Mouse (Mus musculus): ENCODE measurements around the gene Fibp.
A peak's percentile ranks its signal among the peaks of the same experiment; 100 is the strongest.

Fibp gene

GRCm38 (mm10) chr19:5432992-5433852 is 27.2 kb upstream of the Fibp start:
- peak; percentile 59 for DNase-seq (ENCODE audit: low spot score)

DNA sequence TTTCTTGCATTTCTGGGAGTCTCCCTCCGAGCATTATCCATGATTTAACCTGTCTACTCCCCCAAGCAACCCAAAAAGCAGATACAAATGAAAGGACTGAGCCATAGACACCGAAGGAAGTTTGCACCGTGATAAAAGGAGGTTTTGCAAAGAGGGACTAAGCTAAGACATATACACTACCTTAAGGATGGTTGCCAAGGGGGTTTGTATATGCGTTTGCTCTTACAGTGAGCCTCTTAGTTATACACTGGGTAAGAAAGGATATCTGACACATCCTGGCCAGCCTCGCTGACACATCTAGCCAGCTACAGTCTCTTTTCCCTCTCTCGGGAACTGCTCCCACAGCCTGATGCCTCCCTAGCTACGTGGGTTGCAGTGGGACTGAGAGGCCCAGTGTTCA is 26.5 kb upstream of the Fibp start:
- DNase-seq (ENCODE audit: low spot score): no peak

- no peak for DNase-seq (ENCODE audit: low spot score)
Measured at GRCm38 (mm10) chr19:5444371-5444908, 16.0 kb upstream of the Fibp start.

GRCm38 (mm10) chr19:5444954-5445353 is 15.5 kb upstream of the Fibp start:
- no peak for DNase-seq (ENCODE audit: low spot score)

DNA sequence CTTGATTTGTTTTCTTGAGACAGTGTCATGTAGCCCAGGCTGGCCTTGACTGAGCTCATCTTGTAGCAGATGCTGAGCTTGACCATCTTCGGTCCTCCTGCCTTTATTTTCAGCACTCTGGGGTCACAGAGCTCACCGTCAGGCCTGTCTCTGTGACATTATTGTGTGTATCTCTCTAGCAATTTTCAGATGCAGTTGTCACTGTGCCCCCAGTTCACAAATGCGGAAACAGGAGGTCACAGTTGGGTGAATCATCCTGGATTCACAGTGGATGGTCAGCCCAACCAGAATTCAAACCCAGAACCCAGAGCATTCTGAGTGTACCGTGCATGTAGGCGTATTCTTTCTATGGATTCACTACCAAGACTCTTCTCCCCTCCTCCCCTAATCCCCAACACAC is 14.7 kb upstream of the Fibp start:
- no peak for DNase-seq (ENCODE audit: low spot score)

GRCm38 (mm10) chr19:5447515-5448353 is 12.7 kb upstream of the Fibp start, which contains the start of gene Fosl1:
Gene Fosl1 (plus strand): TSS chr19:5447547.
- peak; percentile 64 for DNase-seq (ENCODE audit: low spot score)

DNA sequence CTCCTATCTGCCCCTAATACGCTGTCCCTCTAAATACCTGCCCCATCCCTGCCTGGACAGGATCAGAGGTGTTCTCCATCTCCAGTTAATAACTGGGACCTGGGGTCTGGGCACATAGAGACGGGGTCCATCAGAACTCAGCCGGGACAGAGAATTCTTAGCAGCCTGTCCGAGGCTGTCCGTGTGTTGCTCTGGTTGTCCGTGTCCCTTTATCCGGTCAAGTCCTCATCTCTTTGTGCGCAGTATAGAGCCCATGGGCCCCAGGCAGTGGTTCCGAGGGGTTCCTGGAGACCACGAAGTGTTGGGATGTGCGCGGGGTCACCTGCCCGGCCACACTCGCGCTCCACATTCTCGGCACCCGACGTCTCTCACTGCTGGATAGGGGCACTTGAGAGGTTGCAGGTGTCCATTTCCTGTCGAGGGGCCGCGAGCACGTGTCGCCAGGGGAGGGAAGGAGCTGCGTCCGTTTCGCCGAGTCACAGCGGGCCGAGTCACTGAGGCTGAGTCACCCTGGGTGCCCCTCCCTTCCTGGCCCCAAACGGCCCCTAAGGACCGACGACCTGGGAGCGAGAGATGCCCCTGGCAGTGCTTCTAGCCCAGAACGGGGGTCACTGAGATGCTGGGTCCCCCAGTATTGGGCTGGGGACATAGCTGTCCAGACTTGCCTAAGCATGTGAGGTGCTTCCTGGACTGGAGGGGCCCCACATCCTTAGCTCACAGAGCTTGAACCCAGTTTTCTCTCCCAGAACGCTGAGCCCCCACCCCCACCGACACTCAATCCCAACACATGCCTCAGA is 11.9 kb upstream of the Fibp start:
- DNase-seq (ENCODE audit: low spot score): no peak

- no peak for DNase-seq (ENCODE audit: low spot score)
Measured at GRCm38 (mm10) chr19:5449673-5450072, 10.7 kb upstream of the Fibp start.

- DNase-seq (ENCODE audit: low spot score): no peak
Measured at GRCm38 (mm10) chr19:5451766-5452165, 8.6 kb upstream of the Fibp start.

DNA sequence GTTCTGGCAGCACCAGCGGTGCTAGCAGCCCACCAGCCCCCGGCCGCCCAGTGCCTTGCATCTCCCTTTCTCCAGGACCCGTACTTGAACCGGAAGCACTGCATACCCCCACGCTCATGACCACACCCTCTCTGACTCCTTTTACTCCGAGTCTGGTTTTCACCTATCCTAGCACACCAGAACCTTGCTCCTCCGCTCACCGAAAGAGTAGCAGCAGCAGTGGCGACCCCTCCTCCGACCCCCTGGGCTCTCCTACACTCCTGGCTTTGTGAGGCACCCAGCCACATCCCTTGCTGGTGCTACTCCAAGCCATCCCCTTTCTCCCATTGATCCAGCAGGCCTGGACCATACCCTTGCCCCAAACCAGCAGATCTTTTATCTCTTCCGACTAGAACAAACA is 5.4 kb upstream of the Fibp start:
- DNase-seq (ENCODE audit: low spot score): no peak

DNA sequence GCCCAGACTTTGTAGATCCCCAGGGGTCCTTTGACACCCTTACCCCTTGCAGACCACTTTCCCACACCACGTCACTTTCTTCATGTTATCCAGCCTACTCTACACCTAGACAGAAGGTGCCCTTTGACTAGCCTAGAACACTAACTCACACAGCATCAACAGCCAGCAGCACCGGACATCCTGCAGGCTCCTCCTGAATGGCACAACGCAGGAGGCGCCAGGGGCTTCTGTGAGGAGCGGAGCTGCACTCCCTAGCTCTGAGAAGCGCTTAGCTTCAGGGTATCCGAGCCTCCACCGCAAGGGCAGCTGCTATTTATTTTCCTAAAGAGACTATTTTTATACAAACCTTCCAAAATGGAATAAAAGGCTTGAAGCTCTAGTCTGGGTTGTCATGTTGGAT is 4.8 kb upstream of the Fibp start:
- no peak for DNase-seq (ENCODE audit: low spot score)

DNA sequence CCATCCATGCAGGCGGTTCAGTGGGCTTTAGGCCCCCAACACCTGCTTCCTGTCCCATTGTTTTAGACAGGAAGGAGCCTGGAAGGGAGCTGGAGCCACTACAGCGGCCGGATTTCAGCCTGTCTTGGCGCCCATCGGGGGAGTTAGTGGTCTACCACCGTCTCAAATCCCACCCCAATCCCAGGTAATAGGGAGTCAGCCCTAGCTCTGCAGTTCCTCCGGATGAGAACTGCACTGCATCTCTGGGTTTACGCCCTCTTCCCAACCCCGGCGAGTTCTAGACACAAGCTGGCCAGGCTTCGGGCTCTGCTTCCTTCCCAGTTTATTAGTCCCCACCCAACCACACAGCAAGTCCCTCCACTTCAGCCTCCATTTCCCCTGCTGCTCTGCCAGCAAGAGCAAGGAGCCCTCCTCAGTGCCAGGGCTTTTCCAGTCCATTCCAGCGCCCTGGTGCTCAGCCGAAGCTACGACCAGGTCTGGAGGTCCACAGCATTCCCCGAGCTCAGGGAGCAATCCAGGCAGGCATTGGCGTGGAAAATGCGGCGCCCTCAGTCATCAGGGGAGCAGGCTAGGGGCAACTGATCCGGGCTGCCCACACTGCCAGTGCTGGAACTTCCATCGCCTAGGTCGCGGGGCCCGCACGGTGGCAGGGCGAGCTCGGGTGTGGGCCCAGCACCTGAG is 4.0 kb upstream of the Fibp start:
- no peak for DNase-seq (ENCODE audit: low spot score)

DNA sequence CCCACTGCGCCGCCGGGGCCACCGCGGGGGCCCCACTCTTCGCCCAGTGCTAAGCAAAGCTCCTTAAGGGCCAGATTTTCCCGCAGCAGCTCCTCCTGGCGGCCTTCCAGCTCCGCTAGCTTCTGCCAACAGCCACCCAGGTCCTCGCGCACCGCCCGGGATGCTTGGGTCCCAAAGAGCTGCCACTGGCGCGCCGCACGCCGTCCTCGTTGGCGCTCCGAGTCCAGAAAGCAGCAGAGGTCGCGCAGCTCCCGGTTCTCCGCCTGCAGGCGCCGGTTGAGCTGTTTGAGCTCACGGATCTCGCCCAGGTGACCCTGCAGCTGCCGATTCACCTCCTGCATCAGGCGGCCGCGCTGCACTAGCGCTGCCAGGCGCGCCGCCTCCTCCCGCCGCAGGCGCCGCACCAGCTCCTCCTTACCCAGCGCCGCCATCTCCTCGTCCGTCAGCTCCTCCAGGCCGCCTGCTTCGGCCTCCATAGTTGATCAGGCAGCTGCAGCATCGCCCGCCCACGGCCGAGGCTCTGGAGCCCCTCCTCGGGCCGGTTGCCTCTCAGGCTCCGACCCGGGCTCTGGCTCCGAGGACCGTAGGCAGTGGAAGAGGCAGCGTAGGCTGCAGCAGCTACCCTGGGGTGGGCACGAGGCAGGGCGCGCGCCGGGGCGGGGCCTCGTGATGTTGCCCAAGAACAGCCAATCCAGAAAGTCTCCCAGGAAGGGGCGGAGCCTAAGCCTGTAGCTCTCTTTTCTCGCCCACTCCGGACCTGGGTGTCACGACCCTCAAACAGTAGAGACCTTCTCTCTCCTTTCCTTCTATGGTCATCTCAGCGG is 3.3 kb upstream of the Fibp start:
- peak; percentile 93 for DNase-seq (ENCODE audit: low spot score)

DNA sequence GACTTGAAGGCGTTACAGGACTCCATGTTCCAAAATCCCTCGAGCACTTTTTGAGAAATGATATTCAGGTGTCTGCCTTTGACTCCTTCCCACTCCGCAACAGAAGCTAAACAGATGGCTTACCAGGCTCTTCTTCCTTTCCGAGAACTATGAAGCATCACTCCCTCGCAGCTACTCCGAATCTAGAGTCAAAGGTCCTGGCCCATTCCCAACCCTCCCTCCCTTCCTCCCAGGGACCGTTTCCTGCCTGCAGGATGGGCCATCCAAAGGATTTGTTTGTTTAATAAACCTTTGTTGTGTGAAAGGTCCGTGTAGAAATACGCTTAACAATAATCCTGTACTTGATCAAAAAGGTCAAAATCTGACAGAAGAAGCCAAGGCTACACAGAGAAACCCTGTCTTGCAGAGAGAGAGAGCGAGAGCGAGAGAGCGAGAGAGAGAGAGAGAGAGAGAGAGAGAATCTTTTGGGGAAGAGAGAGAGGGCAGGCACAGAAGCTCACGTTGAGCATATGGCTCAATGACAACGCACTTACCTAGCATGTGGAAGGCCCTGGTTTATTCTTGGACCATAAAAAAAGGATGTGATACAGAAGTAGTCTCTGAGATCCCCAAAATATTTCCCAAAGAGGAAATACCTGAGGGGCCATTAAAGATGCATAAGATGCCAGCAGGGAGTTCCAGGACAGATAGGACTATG is 2.5 kb upstream of the Fibp start, which contains the start of gene Ccdc85b:
Ccdc85b (minus strand) TSS at position 149 of the 697 bp plus-strand sequence.
- no peak for DNase-seq (ENCODE audit: low spot score)

DNA sequence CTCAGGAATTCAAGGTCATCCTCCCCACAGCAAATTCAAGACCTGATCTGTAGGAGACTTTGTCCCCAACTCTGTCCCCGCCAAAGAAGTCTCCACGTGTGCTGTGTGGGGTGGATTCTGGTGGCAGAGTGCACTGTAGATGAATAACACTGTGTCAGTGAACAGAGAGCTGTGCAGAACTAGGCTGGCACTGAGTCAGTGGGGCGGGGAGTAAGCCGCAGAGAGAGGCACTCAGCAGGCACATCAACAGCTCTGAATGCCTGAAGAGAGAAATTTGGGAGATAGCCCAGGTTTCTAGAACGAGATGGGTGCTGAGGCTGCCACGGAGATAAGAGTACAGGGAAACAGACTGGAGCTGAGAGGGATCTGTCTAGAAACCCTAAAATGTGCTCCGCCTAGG is 1.4 kb upstream of the Fibp start:
- DNase-seq (ENCODE audit: low spot score): no peak

DNA sequence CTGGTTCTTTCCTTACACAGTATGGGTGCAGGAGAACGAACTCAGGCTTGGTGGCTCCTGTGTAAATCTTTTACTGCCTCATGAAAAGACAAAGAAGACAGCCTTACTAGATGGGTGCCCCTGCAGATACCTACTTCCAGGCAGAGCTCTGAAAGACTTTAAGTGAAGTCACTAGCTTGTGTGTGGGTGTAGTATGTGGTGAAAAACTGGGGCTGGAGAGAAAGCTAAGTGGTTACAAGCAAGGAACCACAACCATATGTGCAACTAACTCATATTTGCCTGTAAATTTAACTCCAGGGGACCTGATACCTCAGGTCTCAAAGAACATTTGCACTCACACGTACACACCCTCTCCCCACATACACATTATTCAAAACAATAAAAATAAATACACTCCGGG is 519 bp upstream of the Fibp start:
- DNase-seq (ENCODE audit: low spot score): no peak

DNA sequence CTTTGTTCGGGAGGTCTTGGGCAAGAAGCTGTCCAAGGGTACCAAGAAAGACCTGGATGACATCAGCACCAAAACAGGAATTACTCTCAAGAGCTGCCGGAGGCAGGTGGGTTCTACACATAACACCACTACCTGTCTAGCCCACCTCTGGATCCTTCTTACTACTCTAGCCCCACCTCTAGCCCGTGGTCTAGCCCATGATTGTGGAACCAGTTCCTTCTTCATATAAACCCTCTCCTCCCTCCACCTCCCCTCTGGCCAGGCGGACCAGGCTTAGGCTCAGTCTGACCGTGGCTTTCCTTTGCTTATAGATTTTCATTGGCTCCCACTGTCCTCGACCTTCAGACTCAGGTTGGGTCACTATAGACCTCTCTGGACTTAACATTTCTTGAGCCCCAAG is 996 bp downstream of the Fibp start:
- no peak for DNase-seq (ENCODE audit: low spot score)

DNA sequence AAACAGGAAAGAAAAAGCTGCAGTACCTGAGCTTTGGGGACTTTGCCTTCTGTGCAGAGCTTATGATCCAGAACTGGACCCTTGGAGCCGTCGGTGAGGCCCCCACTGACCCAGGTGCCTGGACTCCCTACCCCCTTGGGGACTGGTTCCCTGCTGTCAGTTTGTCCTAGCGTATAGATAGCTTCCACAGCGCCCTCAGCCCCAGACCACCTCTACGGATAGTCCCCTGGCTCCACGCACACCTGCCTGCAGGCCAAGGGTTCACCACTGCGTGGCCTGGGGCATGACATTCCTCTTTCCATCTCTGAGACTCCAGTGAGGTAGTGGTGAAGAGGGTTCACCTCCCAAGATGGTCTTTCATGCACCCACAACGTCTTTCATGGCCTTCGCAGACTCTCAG is 2.8 kb downstream of the Fibp start:
- DNase-seq (ENCODE audit: low spot score): no peak

GRCm38 (mm10) chr19:5463791-5464562 is 3.6 kb downstream of the Fibp start:
- peak; percentile 54 for DNase-seq (ENCODE audit: low spot score)
